Mouse (Mus musculus) heart, embryonic 15.5 days (tissue): ENCODE measurements at regions not wholly inside any gene's neighbourhood (a gene's known extent, or its start where the extent isn't known, plus 50 kb on each side); places are given as distances from the start of the nearest gene placed in this dataset.

ENCODE experiments used
- ATAC-seq: fragments of 200-750 bp; cut with Nextera tagmentation; replicated peaks from 2 replicates; pipeline ENCODE4 v1.8.0; 2017; ENCODE audit warnings: low read depth, moderate TSS enrichment; ENCODE audit not compliant: insufficient number of reproducible peaks, insufficient read depth, low FRiP score
- H3K27ac ChIP-seq: fragments of 300-500 bp; sonication (generic); 2 replicates; pipeline ENCODE4 v1.5.1; 2015; ENCODE audit warnings: mild to moderate bottlenecking, inconsistent platforms
- H3K27me3 ChIP-seq: fragments of 300-500 bp; sonication (generic); 2 replicates; pipeline ENCODE4 v1.6.1; 2015; ENCODE audit warnings: inconsistent platforms
- H3K36me3 ChIP-seq: fragments of 300-500 bp; sonication (generic); 2 replicates; pipeline ENCODE4 v1.6.1; 2015; ENCODE audit warnings: mild to moderate bottlenecking, inconsistent platforms
- H3K4me1 ChIP-seq: fragments of 300-500 bp; sonication (generic); replicated peaks from 2 replicates; pipeline ENCODE4 v1.6.1; 2015; ENCODE audit warnings: inconsistent platforms
- H3K4me2 ChIP-seq: fragments of 300-500 bp; sonication (generic); 2 replicates; pipeline ENCODE4 v1.6.1; 2015; ENCODE audit warnings: inconsistent platforms, mild to moderate bottlenecking, moderate library complexity
- H3K4me3 ChIP-seq: fragments of 300-500 bp; sonication (generic); 2 replicates; pipeline ENCODE4 v1.5.1; 2015; ENCODE audit warnings: mild to moderate bottlenecking, inconsistent platforms
- H3K9ac ChIP-seq: fragments of 300-500 bp; sonication (generic); 2 replicates; pipeline ENCODE4 v1.6.1; 2015; ENCODE audit warnings: mild to moderate bottlenecking, inconsistent platforms
- H3K9me3 ChIP-seq: fragments of 300-500 bp; sonication (generic); replicated peaks from 2 replicates; pipeline ENCODE4 v1.6.1; 2016; ENCODE audit warnings: inconsistent platforms
- WGBS: fragments of 180-500 bp; shearing (Covaris S2); methylation state at CpG from one replicate; pipeline ENCODE4 v1.1.7; 2015; ENCODE audit warnings: mixed read lengths; 5-methylcytosine and 5-hydroxymethylcytosine counted together

GRCm38 (mm10) chr2:79174282-79174681, 80.9 kb upstream of the Itga4 start:
- Histone ChIP-seq H3K9ac (no peak overlapping the region), H3K9me3 (no peaks in the 10 kb centered on the region), H3K4me3 (no peak overlapping the region), H3K4me2 (no peak overlapping the region), H3K27ac (no peak overlapping the region), H3K4me1 (no peaks in the 10 kb centered on the region), H3K36me3 (no peaks in the 10 kb centered on the region), H3K27me3 (no peaks in the 10 kb centered on the region)
- WGBS: 90% methylated on average over 4 of the region's 4 CpGs
- no peak for ATAC-seq

GRCm38 (mm10) chr2:79180782-79181181, 74.4 kb upstream of the Itga4 start:
- WGBS: 66% methylated on average over 7 of the region's 7 CpGs
- no peak for ATAC-seq
- H3K36me3 ChIP-seq: no peaks in the 10 kb centered on the region
- no peak overlapping the region for H3K9ac ChIP-seq
- no peak overlapping the region for H3K27ac ChIP-seq
- no peaks in the 10 kb centered on the region for H3K27me3 ChIP-seq
- H3K4me2 ChIP-seq: no peak overlapping the region
- no peaks in the 10 kb centered on the region for H3K4me1 ChIP-seq
- no peak overlapping the region for H3K4me3 ChIP-seq
- H3K9me3 ChIP-seq: no peaks in the 10 kb centered on the region

- H3K4me2 ChIP-seq: no peak overlapping the region
- no peak for ATAC-seq
- no peak overlapping the region for H3K4me3 ChIP-seq
- H3K9me3 ChIP-seq: no peaks in the 10 kb centered on the region
- 74% methylated on average over 7 of the region's 7 CpGs for WGBS
- no peaks in the 10 kb centered on the region for H3K27me3 ChIP-seq
- no peak overlapping the region for H3K9ac ChIP-seq
- H3K36me3 ChIP-seq: no peaks in the 10 kb centered on the region
- no peaks in the 10 kb centered on the region for H3K4me1 ChIP-seq
- no peak overlapping the region for H3K27ac ChIP-seq
Measured at GRCm38 (mm10) chr2:79183034-79183630, 72.1 kb upstream of the Itga4 start.

GRCm38 (mm10) chr2:79185234-79186101, 69.8 kb upstream of the Itga4 start:
- no peak overlapping the region for H3K9ac ChIP-seq
- ATAC-seq: no peak

GRCm38 (mm10) chr2:79186878-79187277, 68.3 kb upstream of the Itga4 start:
- ATAC-seq: no peak
- Histone ChIP-seq H3K4me1 (no peaks in the 10 kb centered on the region), H3K9ac (no peak overlapping the region), H3K27ac (no peak overlapping the region), H3K36me3 (no peaks in the 10 kb centered on the region), H3K9me3 (no peaks in the 10 kb centered on the region), H3K4me3 (no peak overlapping the region), H3K4me2 (no peak overlapping the region), H3K27me3 (no peaks in the 10 kb centered on the region)
- WGBS: 84% methylated on average over 7 of the region's 7 CpGs

More at GRCm38 (mm10) chr2:79185234-79186101, 69.8 kb upstream of the Itga4 start:
- 82% methylated on average over 11 of the region's 11 CpGs for WGBS
- Histone ChIP-seq H3K4me3 (no peak overlapping the region), H3K36me3 (no peaks in the 10 kb centered on the region), H3K9me3 (no peaks in the 10 kb centered on the region), H3K4me2 (no peak overlapping the region), H3K27me3 (no peaks in the 10 kb centered on the region), H3K27ac (no peak overlapping the region), H3K4me1 (no peaks in the 10 kb centered on the region)

- 84% methylated on average over 6 of the region's 6 CpGs for WGBS
- no peak for ATAC-seq
Measured at GRCm38 (mm10) chr2:79188511-79189193, 66.6 kb upstream of the Itga4 start.

GRCm38 (mm10) chr2:79193851-79194250, 61.4 kb upstream of the Itga4 start:
- Histone ChIP-seq H3K9me3 (no peaks in the 10 kb centered on the region), H3K27ac (no peak overlapping the region), H3K4me2 (no peak overlapping the region), H3K27me3 (no peaks in the 10 kb centered on the region), H3K4me1 (no peaks in the 10 kb centered on the region), H3K4me3 (no peak overlapping the region), H3K9ac (no peak overlapping the region), H3K36me3 (no peaks in the 10 kb centered on the region)
- ATAC-seq: no peak
- WGBS: 69% methylated on average over 1 of the region's 1 CpGs

More at GRCm38 (mm10) chr2:79188511-79189193, 66.6 kb upstream of the Itga4 start:
- no peak overlapping the region for H3K9ac ChIP-seq
- no peaks in the 10 kb centered on the region for H3K27me3 ChIP-seq
- H3K4me2 ChIP-seq: no peak overlapping the region
- no peaks in the 10 kb centered on the region for H3K36me3 ChIP-seq
- H3K27ac ChIP-seq: no peak overlapping the region
- no peaks in the 10 kb centered on the region for H3K4me1 ChIP-seq
- H3K4me3 ChIP-seq: no peak overlapping the region
- H3K9me3 ChIP-seq: no peaks in the 10 kb centered on the region

- H3K4me2 ChIP-seq: no peak overlapping the region
- no peaks in the 10 kb centered on the region for H3K27me3 ChIP-seq
- no peak for ATAC-seq
- H3K9me3 ChIP-seq: no peaks in the 10 kb centered on the region
- no peaks in the 10 kb centered on the region for H3K4me1 ChIP-seq
- no peak overlapping the region for H3K27ac ChIP-seq
- no peaks in the 10 kb centered on the region for H3K36me3 ChIP-seq
- H3K4me3 ChIP-seq: no peak overlapping the region
- WGBS: 60% methylated on average over 6 of the region's 6 CpGs
- no peak overlapping the region for H3K9ac ChIP-seq
Measured at GRCm38 (mm10) chr2:79201677-79202076, 53.5 kb upstream of the Itga4 start.
